Mouse (Mus musculus): ENCODE data around the gene Flnb.

DNA sequence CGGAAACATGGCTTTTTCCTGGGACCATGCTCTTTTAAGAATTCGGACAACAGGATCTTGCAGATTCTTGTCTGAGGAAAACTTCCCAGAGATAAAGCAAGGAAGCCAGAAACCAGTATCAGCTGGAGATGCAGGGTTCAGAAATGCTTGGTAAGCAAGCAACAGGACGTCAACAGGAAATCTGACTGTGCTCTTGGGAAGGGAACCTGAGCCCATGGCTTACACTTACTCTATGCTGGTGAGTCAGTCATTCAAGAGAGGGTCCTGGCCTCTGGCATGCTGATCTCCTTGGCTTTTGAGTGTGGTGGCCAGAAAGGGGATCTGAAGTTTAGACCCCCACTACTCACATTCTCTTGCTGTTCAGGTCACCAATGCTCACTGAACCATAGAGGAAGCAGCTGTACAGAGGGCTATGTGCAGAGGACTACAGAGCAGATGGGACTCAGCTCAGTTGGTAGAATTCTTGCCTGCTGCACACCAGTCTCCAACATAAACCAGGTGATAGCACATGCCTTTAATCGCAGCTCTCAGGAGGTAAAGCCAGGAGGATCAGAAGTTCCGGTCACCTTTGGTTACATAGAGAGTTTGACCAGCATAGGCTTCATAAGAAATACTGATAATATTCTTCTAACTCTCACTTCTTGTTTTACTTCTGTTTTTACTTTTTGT, 173.5 kb downstream of the Flnb start:
- TF ChIP-seq CTCF (IDR thresholded peaks at IDR 0.05) (no peak), EP300 (IDR thresholded peaks at IDR 0.05) (no peak)

Data from lung, postnatal 0 days (tissue).